Mouse (Mus musculus) kidney, adult 11 months (tissue): ENCODE measurements around the gene Trim61.

Experiments
- DNase-seq: peaks from one replicate; pipeline ENCODE4 v3.0.0; 2022

Trim61 gene

DNA sequence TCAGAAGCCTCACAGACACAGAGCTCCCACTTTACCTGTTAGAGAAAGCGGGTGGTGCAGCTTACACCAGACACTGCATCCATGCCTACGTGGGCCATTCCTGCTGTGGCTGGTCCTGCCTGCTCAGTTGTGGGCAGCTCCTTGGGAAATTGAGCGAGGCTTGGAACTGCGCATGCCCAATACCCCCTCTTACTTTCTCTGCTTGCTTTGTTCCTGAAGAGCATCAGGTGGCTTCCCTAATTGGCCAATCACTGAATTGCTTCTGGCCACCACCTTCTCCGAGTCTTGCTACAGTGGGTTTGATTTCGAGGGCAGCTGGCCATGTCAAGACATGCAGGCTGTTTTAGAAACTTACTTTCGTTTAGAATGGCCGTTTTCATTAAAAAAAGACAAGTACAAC, at the start of gene Trim61, which contains the start of gene Trim60:
Gene Trim61, minus strand, starts transcription at position 101 of the 400 bp plus-strand sequence.
Gene Trim60, minus strand, starts transcription at position 162 of the 400 bp plus-strand sequence.
- DNase-seq, result no peak

DNA sequence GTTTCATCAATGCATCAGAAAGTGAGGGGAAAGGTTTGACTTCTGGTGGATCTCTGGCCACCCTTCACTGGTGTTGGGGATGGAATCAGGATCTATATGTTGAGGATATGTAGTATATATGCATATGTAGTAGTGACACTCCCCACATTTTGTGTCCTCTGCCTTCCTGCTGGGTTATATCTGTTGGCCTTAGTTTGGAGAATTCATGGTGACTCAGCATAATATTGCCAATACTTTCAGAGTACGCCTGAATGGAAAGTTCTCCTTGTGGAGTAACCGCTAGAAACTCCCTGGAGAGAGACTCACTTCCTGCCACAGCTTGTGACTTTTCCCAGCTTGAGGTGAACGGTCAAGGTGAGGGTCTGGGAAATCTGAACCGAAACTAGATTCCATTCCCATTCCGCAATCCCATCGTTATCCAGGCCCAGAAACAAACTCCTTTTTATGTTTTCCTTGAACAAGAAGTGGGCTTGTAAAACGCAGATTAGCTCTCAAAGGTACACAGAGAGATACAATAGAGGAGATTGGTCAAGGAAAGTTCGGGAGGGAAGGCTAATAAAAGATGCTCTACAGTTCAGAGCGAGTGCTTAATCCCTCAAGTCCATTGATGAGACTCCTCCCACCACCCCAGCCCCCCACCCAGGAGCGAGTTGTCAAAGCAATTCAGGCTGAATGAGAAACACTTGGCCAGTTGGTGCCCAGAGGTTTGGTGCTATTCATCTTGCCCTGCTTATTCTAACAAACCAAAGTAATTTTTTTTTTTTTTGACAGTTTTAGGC, 49.6 kb upstream of the Trim61 start:
- DNase-seq, result no peak

DNA sequence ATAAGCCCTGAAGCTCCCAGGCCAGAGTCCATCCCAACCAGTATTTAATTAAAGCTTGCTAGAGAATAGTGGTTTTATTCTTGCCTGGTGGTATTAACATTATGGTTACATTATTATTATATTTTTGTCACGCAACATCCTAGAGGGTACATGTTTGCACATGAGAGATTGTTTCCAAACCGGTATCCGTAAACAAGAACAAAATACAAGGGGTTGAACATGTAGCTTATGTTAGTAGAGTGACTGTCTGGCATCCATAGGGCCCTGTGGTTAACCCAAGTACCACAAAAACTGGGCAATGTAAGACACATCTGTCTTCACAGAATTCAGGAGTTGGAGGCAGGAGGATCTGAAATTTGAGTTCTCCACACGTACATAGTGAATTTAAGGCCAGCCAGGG, 48.7 kb upstream of the Trim61 start:
- DNase-seq, result no peak

DNA sequence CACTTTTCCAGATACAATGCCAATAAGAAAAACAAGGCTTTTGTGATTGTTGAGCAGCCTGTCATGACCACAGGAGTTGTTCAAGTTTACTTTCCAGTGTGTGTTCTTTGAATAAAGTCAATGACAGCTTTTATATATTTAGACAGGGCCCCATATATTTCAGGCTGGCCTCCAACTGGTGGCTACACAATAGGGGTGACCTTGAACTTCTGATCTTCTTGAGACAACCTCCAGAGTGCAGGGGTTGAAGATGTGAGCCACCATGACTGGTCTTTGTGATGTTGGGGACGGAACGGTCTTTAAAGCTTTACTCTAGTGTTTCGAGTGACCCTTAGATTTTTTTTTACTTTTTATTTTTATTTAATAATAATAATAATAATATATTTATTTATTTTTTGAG, 47.3 kb upstream of the Trim61 start:
- DNase-seq, result no peak

DNA sequence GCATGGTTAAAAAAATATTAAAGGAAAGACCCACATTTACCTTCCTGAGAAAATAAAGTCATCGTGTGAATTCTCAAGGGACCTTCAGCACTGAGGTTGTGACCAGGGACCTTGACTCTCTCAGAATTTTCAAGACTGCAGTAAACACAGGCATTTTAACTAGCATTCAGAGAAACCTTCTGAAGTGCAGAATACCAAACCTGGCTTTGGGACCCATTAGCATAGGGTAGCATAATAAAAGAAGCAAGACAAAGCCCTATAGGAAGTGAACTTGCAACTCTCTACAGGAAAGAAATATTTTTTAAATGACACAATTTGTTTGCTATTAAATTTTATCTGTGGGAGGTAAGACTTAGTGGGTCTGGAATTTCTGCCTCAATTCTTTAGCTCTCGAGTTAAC, 45.7 kb upstream of the Trim61 start:
- DNase-seq, result no peak

DNA sequence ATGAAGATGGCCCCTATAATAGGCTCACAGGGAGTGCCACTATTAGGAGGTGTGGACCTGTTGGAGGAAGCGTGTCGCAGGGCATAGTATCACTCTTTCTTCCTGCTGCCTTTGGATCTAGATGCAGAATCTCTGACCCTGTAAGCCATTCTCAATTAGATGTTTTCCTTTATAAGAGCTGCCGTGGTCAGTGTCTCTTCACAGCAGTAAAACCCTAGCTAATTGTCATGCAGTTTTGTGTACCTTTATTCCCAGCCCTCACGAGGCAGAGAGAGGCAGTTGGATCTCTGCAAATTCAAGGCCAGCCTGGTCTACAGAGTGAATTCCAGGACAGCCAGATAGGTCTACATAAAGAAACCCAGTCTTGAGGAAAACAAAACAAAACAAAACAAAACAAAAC, 43.9 kb upstream of the Trim61 start:
- DNase-seq, result no peak

DNA sequence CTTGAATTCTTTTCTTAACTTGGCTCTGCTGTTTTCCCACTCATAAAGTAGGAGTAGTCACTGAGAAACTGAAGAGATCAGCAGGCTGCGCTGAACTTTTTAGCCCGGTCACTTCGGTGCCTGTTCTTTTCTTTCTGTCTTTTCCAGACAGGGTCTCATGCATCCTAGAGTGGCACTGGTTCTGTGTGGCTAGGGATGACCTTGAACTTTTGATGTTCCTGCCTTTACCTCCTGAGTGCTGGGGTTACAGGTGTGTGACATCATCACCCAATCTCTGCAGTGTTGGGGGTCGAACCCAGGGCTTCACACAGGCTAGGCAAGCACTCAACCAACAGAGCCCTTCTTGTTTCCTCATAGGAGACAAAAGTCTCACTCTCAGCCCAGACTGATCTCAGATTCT, 38.4 kb upstream of the Trim61 start:
- no peak for DNase-seq

DNA sequence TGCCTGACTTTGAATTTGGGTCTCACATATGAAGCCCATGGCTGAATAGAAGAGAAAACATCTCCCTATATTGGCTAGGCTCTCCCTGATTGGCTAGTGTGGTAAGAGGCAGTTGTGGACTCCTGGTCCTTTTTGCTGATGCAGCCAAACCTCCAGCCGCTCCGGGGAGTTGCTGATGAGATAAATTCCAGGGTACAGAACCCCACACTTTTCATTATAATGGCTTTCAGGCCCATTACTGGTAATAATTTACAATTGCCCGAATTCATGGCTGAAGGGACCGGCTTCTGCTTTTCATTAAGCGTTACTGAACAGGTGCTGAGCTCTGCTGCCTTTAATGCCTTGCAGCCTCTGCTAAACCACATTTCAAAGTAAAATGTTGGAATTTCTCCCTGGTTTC, 35.6 kb upstream of the Trim61 start:
- DNase-seq, result no peak

DNA sequence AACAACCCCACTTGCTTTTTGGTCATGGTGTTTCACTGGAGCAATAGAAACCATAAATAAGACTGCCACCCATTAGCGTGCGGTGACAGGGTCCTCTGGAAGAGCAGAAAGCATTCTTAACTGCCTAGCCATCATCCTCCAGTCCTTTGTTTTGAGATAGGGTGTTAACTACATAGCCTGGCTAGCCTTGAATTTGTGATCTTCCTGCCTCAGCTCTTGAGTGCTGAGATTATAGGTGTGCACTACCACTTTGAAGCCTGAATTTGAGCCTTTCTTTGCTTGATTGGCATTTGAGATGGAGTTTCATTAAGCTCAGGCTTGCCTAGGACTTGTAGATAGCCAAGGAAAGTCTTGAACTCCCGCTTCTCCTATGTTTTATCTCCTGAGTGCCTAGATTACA, 35.2 kb upstream of the Trim61 start:
- DNase-seq, result no peak

DNA sequence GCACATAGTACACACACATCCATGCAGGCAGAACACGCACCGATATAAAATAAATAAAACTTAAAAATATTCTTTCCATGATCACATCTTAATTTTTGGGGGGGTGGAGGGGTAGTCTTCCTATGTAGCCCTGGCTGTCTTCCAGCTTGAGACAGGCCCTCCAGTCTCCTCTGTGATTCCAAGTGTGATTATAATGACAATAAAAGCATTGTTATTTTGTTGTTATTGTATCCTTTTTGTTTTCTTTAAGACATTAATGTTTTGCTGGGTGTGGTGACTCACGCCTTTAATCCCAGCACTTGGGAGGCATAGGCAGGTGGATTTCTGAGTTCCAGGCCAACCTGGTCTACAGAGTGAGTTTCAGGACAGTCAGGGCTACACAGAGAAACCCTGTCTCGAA, 29.5 kb upstream of the Trim61 start:
- DNase-seq, result no peak

DNA sequence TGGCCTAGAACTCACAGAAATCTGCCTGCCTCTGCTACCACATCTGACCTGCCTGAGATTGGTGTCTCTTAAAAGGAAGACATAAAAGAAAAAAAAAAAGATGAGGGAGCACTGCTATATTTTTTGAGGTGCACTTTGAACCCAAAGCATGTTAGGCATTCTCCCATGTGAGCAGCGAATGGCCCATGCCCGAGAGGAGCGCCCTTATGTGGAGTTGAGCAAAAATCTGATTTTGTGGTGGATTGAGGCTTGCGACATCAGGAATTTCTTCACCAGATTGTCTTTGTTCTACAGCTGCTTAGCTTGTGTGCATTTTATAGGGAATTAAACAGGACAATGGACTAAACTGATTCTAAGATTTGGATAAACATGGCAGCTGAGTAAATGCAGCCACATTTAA, 28.9 kb upstream of the Trim61 start:
- DNase-seq, result no peak

DNA sequence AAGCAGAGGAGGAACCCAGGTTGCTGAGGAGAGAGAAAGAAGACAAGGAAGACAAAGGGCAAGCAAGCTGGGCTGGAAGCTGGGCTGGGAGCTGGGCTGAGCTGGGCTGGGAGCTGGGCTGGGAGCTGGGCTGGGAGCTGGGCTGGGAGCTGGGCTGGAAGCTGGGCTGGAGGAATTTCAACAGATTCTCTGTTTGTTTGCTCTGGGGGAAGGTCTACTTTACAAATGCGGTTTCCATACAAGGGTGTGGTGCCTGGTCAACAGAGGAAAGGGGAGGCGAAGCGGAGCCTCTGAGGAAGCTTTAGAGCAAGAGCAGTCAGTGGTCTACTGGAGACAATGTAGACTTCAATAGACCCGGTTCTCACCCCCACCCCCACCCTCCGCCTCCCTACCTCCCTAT, 28.2 kb upstream of the Trim61 start:
- DNase-seq, result no peak

DNA sequence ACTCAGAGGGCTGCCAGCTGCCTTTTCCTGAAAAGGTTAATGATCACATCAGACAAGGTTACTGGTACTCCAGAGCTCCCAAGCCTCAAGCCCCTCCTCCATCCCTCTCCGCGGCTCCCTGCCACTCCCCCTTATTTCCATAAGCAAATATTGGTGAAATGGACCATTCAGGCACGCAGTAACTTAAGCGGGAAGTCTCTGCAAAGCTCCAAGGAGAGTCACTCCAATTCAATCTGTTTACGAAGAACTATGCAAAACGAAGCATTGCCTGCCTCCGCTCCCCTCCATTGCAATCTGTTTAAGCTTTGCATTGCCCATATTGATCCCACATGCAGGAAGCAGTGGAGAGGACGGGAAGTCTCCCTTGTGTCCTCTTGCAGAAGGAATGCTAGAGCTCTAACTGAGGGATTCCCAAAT, 18.8 kb upstream of the Trim61 start, which contains the start of gene Apela:
Gene Apela, minus strand, starts transcription at position 220 of the 417 bp plus-strand sequence.
- DNase-seq, result peak; percentile 72

DNA sequence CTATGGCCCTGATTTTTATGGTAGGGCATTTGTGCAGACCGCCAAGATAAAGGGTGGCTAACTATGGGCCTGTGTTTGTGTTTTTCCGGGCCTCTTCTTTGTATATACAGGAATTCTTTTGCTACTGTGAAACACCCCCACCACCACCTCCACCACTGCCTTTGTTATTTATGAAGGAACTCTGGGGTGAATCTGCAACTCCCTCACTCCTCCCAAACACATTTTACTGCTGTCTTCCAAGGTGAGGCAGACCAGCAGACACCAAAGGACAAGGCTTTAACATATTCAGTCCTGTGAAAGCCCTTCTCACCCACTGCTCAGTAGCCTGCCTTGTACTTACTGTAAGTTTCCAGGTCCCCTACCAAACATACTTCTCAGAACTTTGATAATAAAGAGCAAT, 15.8 kb upstream of the Trim61 start:
- no peak for DNase-seq

DNA sequence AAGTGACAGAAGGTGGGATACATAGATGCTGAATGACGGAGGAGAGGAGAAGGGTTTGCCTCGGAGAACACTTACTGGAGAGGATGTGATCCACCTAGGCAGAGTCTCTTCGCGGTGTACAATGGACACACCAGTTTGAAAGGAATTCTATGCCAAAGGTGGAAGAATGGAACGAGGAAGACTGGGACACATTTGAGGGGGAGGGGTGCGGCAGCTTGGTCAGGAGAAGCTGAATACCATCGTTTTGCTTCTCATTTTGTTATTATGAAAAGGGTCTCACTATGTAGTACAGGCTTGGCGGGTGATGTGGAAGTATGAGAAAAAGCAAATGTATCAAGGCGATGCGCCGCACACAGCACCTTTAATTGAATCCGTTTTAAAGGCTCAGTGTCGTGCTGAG, 14.7 kb upstream of the Trim61 start:
- no peak for DNase-seq

DNA sequence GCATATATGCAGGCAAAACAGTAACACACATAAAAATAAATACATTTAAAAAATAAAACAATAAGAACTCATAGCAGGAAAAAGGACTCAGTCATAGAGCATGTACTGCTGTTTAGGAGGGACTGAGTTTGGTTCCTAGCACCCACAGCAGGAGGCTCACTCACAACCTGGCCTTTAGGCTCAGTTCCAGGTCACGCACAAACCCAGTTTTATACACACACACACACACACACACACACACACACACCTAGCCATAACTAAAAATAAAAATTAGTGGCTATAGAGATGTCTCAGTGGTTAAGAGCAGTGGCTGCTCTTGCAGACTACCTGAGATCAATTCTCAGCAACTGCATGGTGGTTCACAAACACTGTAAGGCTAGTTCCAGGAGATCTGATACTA, 13.8 kb upstream of the Trim61 start:
- no peak for DNase-seq

DNA sequence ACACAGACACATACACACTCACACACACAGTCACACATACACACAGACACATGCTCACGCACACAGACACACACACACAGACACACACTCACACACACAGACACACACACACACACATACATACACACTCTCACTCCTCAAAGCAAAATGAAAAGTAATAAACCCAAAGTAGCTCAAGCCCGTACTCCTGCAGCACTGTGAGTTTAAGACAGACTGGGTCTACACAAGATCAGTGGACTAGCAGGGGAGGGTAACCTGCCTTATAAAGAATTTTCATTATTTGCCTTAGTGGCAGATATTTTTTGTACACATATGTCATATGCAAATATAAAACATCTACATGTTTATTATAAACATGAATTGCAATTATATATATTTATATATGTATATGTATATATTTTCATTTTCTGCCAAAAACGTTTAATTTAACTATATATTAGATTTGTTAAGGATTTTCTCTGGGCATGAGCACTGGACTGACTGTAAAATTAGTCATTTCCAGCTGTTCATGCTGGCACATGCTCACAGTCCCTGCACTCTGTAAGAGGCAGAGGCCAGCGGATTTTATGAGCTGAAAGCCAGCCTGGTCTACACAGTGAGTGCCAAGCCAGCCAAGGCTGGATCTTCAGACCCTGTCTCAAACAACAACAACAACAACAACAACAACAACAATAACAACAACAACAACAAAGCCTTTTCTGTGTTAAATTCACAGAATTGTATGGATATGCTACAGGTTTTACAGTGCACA, 12.6 kb upstream of the Trim61 start:
- no peak for DNase-seq

DNA sequence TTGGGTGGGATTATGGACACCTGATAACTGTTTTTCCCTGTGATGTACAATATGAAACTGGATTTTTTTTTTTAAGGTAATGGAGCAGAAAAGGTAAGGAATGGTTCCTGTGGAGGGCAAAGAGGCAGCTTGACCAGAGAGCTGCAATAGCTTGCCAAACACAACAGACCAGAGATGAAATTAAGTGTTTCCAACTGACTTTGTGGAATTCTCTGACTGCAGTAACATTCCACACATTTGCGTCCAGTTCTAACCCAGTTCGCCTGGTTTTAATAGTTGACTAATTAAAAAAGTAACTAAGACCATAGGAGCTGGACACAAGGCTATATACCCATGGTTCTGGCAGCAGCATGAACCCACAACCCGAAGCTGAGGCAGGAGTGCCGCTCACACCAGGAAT, 11.5 kb upstream of the Trim61 start:
- DNase-seq, result peak; percentile 41

DNA sequence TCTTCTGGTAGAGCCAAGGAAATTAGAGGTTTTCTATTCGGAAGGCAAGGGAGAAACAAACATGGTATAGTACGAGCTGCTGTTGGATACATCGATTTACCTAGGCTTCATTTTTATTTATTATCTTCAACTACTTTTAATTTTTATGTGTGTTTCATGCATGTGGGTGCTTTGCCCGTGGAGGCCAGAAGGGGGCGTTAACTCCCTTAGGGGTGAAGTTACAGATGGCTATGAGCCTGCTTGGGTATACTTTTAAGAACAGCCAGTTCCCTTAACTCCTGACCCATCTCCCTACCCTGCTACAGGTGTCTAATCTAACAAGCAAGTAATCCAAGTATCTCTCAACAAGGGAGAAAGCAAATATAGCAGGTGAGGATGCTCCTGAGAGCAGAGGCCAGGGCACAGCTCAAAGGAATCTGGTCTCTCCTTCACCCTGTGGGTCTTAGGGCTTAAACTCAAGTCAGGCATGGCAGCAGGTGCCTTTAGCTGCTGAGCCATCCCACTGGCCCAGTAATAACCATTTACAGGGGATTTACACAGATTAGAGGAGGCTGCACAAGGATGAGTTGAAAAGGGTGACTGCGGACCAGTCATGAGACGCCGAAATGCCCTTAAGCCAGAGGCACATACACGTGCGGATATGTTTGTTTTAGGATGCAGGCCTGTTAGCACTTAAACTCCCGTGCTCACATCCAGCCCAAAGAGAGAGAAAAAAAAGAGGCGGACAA, 10.8 kb upstream of the Trim61 start:
- DNase-seq, result peak; percentile 15

DNA sequence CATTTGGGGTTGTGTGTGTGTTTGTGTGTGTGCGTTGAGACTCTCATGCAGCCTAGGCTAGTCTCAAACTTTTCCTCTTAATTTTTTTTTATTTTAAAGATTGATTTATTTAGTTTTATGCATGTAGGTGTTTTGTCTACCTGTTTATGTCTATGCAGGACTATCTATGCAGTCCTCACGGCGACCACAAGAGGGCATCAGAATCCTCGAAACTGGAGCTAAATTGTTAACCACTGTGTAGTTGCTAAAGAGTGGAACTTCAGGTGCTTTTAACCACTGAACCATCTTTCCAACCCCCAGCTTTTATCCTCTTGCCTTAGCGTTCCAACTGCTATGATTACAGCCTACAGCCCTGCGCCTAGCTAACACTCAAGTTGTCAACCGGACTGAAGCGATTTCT, 4.2 kb upstream of the Trim61 start:
- DNase-seq, result peak; percentile 63

DNA sequence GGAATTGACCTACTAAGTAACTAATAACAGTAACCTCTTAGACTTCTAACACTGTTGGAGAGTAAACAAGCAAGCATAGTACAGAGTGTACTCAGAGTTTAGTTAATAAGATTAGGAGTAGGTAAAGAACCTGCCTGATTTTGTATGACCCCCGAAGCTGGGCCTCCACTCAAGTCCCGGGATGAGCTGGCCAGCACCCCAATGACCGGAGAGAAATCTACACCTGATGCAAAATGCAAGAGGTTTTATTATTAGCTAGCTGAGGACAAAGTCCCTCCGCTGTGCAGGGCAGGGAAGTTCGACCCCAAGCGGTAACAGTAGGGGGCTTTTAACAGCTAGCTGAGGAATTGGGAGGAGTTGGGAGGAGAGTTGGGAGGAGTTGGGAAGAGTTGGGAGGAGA, 10.7 kb downstream of the Trim61 start:
- peak; percentile 41 for DNase-seq

DNA sequence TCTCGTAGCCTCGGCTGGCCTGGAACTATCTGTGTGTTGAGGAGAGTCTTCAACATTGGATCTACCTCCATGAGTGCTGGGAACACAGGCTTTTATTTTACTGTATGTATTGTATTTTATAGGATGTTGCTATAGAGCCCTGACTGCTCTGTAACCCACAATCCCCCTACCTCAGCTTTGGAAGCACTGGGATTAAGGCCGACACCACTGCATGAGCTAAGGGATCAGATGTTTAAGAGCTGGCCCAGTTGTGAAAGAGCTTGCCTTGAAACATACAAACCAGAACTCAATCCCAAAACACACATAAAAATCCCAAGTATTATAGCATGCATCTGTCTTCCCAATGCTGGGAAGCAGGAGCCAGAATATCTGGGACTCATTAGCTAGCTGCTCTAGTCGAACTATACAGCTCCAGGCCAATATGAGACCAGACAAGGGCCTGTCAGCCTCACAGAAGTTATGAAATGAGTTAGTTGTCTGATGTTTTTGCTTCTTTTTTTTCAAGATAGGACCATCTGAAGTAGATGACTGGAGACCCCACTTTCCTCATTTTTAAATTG, 19.4 kb downstream of the Trim61 start:
- no peak for DNase-seq

DNA sequence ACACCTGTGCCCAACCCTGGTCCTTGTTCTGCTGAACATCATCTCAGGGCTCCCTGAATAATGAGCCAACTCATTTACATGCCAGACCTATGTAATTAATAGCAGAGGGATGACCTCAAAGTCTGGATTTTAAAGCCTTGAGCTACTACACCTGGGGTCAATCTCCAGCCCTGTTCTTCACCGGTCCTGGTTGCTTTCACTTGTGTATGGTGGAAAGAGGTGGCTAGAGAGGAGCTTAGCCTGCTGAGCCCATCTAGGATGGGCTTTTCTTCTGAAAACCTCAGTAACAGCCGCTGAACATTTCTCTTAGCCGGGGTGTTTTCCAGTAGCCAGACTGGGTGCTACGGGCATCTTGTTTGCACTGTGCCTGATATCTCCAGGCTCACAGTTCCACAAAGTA, 30.6 kb downstream of the Trim61 start, which contains the start of gene Trim75:
Gene Trim75, minus strand, starts transcription at position 101 of the 400 bp plus-strand sequence.
- DNase-seq, result no peak
